Mouse (Mus musculus): ENCODE data around the gene Magi1. TPM values are rescaled to one million over a fixed set of nuclear protein-coding genes. Genes with fewer than 3 reads are reported as not detected.

Magi1 gene
- total and polyA plus RNA-seq, 2 experiments from 2014 or later, result 16.4 to 53.0 TPM

- Histone ChIP-seq H3K4me1 (ENCODE audit: insufficient read depth) (peaks cover 12% of the 10 kb centered on the region), H3K36me3 (ENCODE audit: insufficient read depth) (no peaks in the 10 kb centered on the region), H3K9ac (no peak overlapping the region), H3K27me3 (ENCODE audit: insufficient read depth, low read length) (no peaks in the 10 kb centered on the region), H3K4me2 (ENCODE audit: low read depth) (no peak overlapping the region), H3K4me3 (ENCODE audit: low read depth, low read length) (no peak overlapping the region), H3K27ac (ENCODE audit: low read depth, low read length) (peak overlapping the region; percentile 47; the same call in 1 of the 2 replicates), H3K9me3 (ENCODE audit: low read length) (no peaks in the 10 kb centered on the region)
- ATAC-seq (peak; percentile 63; the same call in 1 of the 2 replicates), DNase-seq (peak; percentile 49)
- no peak for TF ChIP-seq CTCF (IDR thresholded peaks at IDR 0.05; ENCODE audit: low read depth)
- 18% methylated on average over 7 of the region's 7 CpGs for WGBS
Observed at GRCm38 (mm10) chr6:93848942-93849790, 434.6 kb downstream of the Magi1 start.

GRCm38 (mm10) chr6:93845498-93845897, 438.2 kb downstream of the Magi1 start:
- 31% methylated on average over 3 of the region's 3 CpGs for WGBS
- TF ChIP-seq CTCF (IDR thresholded peaks at IDR 0.05; ENCODE audit: low read depth), result no peak
- ATAC-seq (no peak), DNase-seq (peak; percentile 27)
- Histone ChIP-seq H3K36me3 (ENCODE audit: insufficient read depth) (no peaks in the 10 kb centered on the region), H3K9ac (no peak overlapping the region), H3K27ac (ENCODE audit: low read depth, low read length) (no peak overlapping the region), H3K4me2 (ENCODE audit: low read depth) (no peak overlapping the region), H3K9me3 (ENCODE audit: low read length) (no peaks in the 10 kb centered on the region), H3K27me3 (ENCODE audit: insufficient read depth, low read length) (no peaks in the 10 kb centered on the region), H3K4me1 (ENCODE audit: insufficient read depth) (peaks cover 12% of the 10 kb centered on the region), H3K4me3 (ENCODE audit: low read depth, low read length) (no peak overlapping the region)

- ATAC-seq, result no peak
- H3K9me3 ChIP-seq (ENCODE audit: low read length), result no peaks in the 10 kb centered on the region
- no peaks in the 10 kb centered on the region for H3K36me3 ChIP-seq (ENCODE audit: insufficient read depth)
- H3K27ac ChIP-seq (ENCODE audit: low read depth, low read length), result no peak overlapping the region
- peak; percentile 28 for DNase-seq
- H3K4me2 ChIP-seq (ENCODE audit: low read depth), result no peak overlapping the region
- WGBS, result 48% methylated on average over 5 of the region's 5 CpGs
- no peak overlapping the region for H3K4me3 ChIP-seq (ENCODE audit: low read depth, low read length)
- TF ChIP-seq CTCF (IDR thresholded peaks at IDR 0.05; ENCODE audit: low read depth), result no peak
- no peaks in the 10 kb centered on the region for H3K27me3 ChIP-seq (ENCODE audit: insufficient read depth, low read length)
- no peak overlapping the region for H3K9ac ChIP-seq
- peaks cover 12% of the 10 kb centered on the region for H3K4me1 ChIP-seq (ENCODE audit: insufficient read depth)
Observed at GRCm38 (mm10) chr6:93845080-93845479, 438.6 kb downstream of the Magi1 start.

GRCm38 (mm10) chr6:93844576-93844975, 439.1 kb downstream of the Magi1 start:
- DNase-seq (peak; percentile 56), ATAC-seq (peak; percentile 61; the same call in 1 of the 2 replicates)
- Histone ChIP-seq H3K4me3 (ENCODE audit: low read depth, low read length) (no peak overlapping the region), H3K9ac (no peak overlapping the region), H3K36me3 (ENCODE audit: insufficient read depth) (no peaks in the 10 kb centered on the region), H3K27ac (ENCODE audit: low read depth, low read length) (no peak overlapping the region), H3K9me3 (ENCODE audit: low read length) (no peaks in the 10 kb centered on the region), H3K4me1 (ENCODE audit: insufficient read depth) (peaks cover 12% of the 10 kb centered on the region), H3K27me3 (ENCODE audit: insufficient read depth, low read length) (no peaks in the 10 kb centered on the region), H3K4me2 (ENCODE audit: low read depth) (no peak overlapping the region)
- TF ChIP-seq CTCF (IDR thresholded peaks at IDR 0.05; ENCODE audit: low read depth), result no peak
- WGBS, result 37% methylated on average over 5 of the region's 5 CpGs

GRCm38 (mm10) chr6:93838398-93838797, 445.3 kb downstream of the Magi1 start:
- Histone ChIP-seq H3K27ac (ENCODE audit: low read depth, low read length) (no peak overlapping the region), H3K27me3 (ENCODE audit: insufficient read depth, low read length) (no peaks in the 10 kb centered on the region), H3K4me1 (ENCODE audit: insufficient read depth) (no peaks in the 10 kb centered on the region), H3K4me2 (ENCODE audit: low read depth) (no peak overlapping the region), H3K4me3 (ENCODE audit: low read depth, low read length) (no peak overlapping the region), H3K9ac (no peak overlapping the region), H3K9me3 (ENCODE audit: low read length) (no peaks in the 10 kb centered on the region), H3K36me3 (ENCODE audit: insufficient read depth) (no peaks in the 10 kb centered on the region)
- 79% methylated on average over 4 of the region's 4 CpGs for WGBS
- DNase-seq (no peak), ATAC-seq (no peak)
- TF ChIP-seq CTCF (IDR thresholded peaks at IDR 0.05; ENCODE audit: low read depth), result no peak

- no peak for TF ChIP-seq CTCF (IDR thresholded peaks at IDR 0.05; ENCODE audit: low read depth)
- Histone ChIP-seq H3K36me3 (ENCODE audit: insufficient read depth) (no peaks in the 10 kb centered on the region), H3K27ac (ENCODE audit: low read depth, low read length) (no peak overlapping the region), H3K9ac (no peak overlapping the region), H3K4me3 (ENCODE audit: low read depth, low read length) (no peak overlapping the region), H3K4me2 (ENCODE audit: low read depth) (no peak overlapping the region), H3K4me1 (ENCODE audit: insufficient read depth) (no peaks in the 10 kb centered on the region), H3K9me3 (ENCODE audit: low read length) (no peaks in the 10 kb centered on the region), H3K27me3 (ENCODE audit: insufficient read depth, low read length) (no peaks in the 10 kb centered on the region)
- DNase-seq, result no peak
- 91% methylated on average over 5 of the region's 5 CpGs for WGBS
- ATAC-seq, result no peak
Observed at GRCm38 (mm10) chr6:93836585-93836984, 447.1 kb downstream of the Magi1 start.

- 47% methylated on average over 4 of the region's 4 CpGs for WGBS
- H3K4me2 ChIP-seq (ENCODE audit: low read depth), result no peak overlapping the region
- ATAC-seq (no peak), DNase-seq (no peak)
- H3K9me3 ChIP-seq (ENCODE audit: low read length), result no peaks in the 10 kb centered on the region
- TF ChIP-seq CTCF (IDR thresholded peaks at IDR 0.05; ENCODE audit: low read depth), result no peak
- H3K9ac ChIP-seq, result no peak overlapping the region
- H3K27ac ChIP-seq (ENCODE audit: low read depth, low read length), result no peak overlapping the region
- H3K27me3 ChIP-seq (ENCODE audit: insufficient read depth, low read length), result no peaks in the 10 kb centered on the region
- H3K36me3 ChIP-seq (ENCODE audit: insufficient read depth), result no peaks in the 10 kb centered on the region
- no peaks in the 10 kb centered on the region for H3K4me1 ChIP-seq (ENCODE audit: insufficient read depth)
- H3K4me3 ChIP-seq (ENCODE audit: low read depth, low read length), result no peak overlapping the region
Observed at GRCm38 (mm10) chr6:93835211-93835610, 448.5 kb downstream of the Magi1 start.

Measured in forebrain, postnatal 0 days (tissue).